Mouse (Mus musculus) heart, embryonic 14.5 days (tissue): ENCODE results near the gene Pcna. TPM values are rescaled to one million over a fixed set of nuclear protein-coding genes. Genes with fewer than 3 reads are reported as not detected.

Experiments used
- ATAC-seq: fragments of 200-750 bp; cut with Nextera tagmentation; 2 replicates; pipeline ENCODE4 v1.8.0; 2017; ENCODE audit warnings: low read depth, moderate TSS enrichment; ENCODE audit not compliant: insufficient number of reproducible peaks, insufficient read depth, low FRiP score
- H3K27ac ChIP-seq, 2 experiments: fragments of 200-500 bp in 1 of 2; fragments of 300-500 bp in 1 of 2; sonication (generic) in 1 of 2; replicated peaks in 1 of 2; 2 replicates each; pipeline ENCODE4 v1.5.1; 2012 to 2014; ENCODE audit warnings: low read depth in 2 of 2, low read length in 2 of 2, control low read depth in 1 of 2, mild to moderate bottlenecking in 1 of 2, mixed read lengths in 1 of 2; ENCODE audit not compliant: control insufficient read depth in 1 of 2, insufficient read depth in 1 of 2
- H3K27me3 ChIP-seq: fragments of 300-500 bp; sonication (generic); 2 replicates; pipeline ENCODE4 v1.6.1; 2014; ENCODE audit warnings: mild to moderate bottlenecking, low read length, control low read depth; ENCODE audit not compliant: control insufficient read depth, insufficient read depth
- H3K36me3 ChIP-seq: fragments of 300-500 bp; sonication (generic); 2 replicates; pipeline ENCODE4 v1.6.1; 2014; ENCODE audit warnings: mild to moderate bottlenecking, control low read depth, low read length, mixed read lengths; ENCODE audit not compliant: control insufficient read depth, insufficient read depth
- H3K4me1 ChIP-seq, 2 experiments: fragments of 200-500 bp in 1 of 2; fragments of 300-500 bp in 1 of 2; sonication (generic) in 1 of 2; 2 replicates each; pipeline ENCODE4 v1.6.1; 2012 to 2014; ENCODE audit warnings: low read length in 2 of 2, control low read depth in 1 of 2, mixed read lengths in 1 of 2; ENCODE audit not compliant: control insufficient read depth in 2 of 2, insufficient read depth in 2 of 2
- H3K4me2 ChIP-seq: fragments of 300-500 bp; sonication (generic); 2 replicates; pipeline ENCODE4 v1.6.1; 2014; ENCODE audit warnings: mild to moderate bottlenecking, low read length
- H3K4me3 ChIP-seq, 2 experiments: fragments of 200-500 bp in 1 of 2; fragments of 300-500 bp in 1 of 2; sonication (generic) in 1 of 2; 2 replicates each; pipeline ENCODE4 v1.5.1; 2012 to 2014; ENCODE audit warnings: low read length in 2 of 2, mild to moderate bottlenecking in 2 of 2, control low read depth in 1 of 2, low read depth in 1 of 2, moderate library complexity in 1 of 2; ENCODE audit not compliant: control insufficient read depth in 1 of 2, insufficient read depth in 1 of 2
- H3K9ac ChIP-seq: fragments of 300-500 bp; sonication (generic); 2 replicates; pipeline ENCODE4 v1.6.1; 2014; ENCODE audit warnings: mild to moderate bottlenecking, low read length
- H3K9me3 ChIP-seq: fragments of 300-500 bp; sonication (generic); 2 replicates; pipeline ENCODE4 v1.6.1; 2016; ENCODE audit warnings: low read length, control low read depth; ENCODE audit not compliant: control insufficient read depth
- WGBS: fragments of 180-500 bp; shearing (Covaris S2); extraction: QIAGEN DNeasy Blood & Tissue Kit; methylation state at CpG from one replicate; pipeline ENCODE4 v1.1.7; 2014; 5-methylcytosine and 5-hydroxymethylcytosine counted together
- polyA plus RNA-seq: library from polyadenylated mRNA; unstranded; fragments of >200 nt; fragmentation: Nextera tagmentation; extraction: Ambion mirVana; gene quantifications from 2 replicates; pipeline ENCODE4 v1.2.1, GENCODE M21; 2014

Pcna gene
- polyA plus RNA-seq, 1 experiment from 2014 or later, result 162 TPM

DNA sequence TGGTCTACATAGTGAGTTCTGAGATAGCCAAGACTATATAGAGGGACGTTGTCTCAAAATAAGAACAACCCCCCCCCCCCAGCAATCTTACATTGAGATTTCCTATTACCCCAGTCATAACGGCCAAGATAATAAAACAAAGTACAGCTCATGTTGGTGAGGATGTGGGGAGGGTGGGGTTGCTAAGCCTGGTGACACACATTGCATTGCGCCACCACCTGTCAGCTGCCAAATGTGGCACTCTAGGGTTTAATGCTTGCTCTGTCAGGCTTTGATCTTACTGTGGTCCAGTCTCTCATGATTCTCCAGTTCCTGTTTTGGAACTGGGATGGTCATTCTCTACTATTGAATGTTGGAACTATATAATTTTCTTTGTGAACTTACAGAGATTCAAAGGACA lies 49.3 kb downstream of the Pcna start:
- 66% methylated on average over 3 of the region's 3 CpGs for WGBS
- ATAC-seq, result no peak
- no peak overlapping the region for H3K27ac ChIP-seq

DNA sequence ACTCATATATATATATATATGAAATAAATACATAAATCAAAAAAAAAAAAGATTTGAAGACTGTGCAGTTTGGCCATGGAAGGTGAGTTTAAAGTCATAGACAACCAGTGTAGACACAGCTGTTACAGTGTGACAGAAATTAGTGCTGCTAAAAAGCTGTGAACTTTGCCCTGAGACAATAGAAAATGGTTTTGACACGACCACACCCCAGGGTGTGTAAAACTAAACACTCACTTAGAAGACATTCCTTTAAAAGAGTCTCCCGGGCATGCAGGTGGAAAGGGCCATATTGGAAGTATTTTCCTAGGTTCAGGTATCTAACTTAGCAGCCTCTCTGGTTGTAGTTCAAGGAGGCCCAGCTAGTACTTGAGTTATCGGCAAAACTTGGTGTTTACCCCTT lies 49.9 kb downstream of the Pcna start:
- ATAC-seq, result no peak
- WGBS, result 71% methylated on average over 3 of the region's 3 CpGs
- Histone ChIP-seq H3K9ac (no peak overlapping the region), H3K4me2 (no peak overlapping the region), H3K4me3 (no peak overlapping the region), H3K27me3 (no peaks in the 10 kb centered on the region), H3K4me1 (no peaks in the 10 kb centered on the region), H3K27ac (no peak overlapping the region), H3K36me3 (no peaks in the 10 kb centered on the region), H3K9me3 (no peaks in the 10 kb centered on the region)

More for the DNA sequence above, 49.3 kb downstream of the Pcna start:
- no peak overlapping the region for H3K9ac ChIP-seq
- H3K36me3 ChIP-seq, result no peaks in the 10 kb centered on the region
- no peak overlapping the region for H3K4me3 ChIP-seq
- no peaks in the 10 kb centered on the region for H3K9me3 ChIP-seq
- no peaks in the 10 kb centered on the region for H3K27me3 ChIP-seq
- no peak overlapping the region for H3K4me2 ChIP-seq
- H3K4me1 ChIP-seq, result no peaks in the 10 kb centered on the region

Other genes with a start within 250 kb of the Pcna start
- 10.2 and 10.9 TPM in 2 replicates for gene Rassf2, start 223.1 kb downstream of the Pcna start, polyA plus RNA-seq
- gene Slc23a2, start 108.2 kb downstream of the Pcna start, polyA plus RNA-seq, result 10.9 and 12.5 TPM in 2 replicates
- gene Tmem230, start 5.5 kb downstream of the Pcna start, polyA plus RNA-seq, result 39.4 and 46.7 TPM in 2 replicates
- 16.1 and 21.3 TPM in 2 replicates for gene Cds2, start 9.8 kb upstream of the Pcna start, polyA plus RNA-seq
- 1.00 and 1.0 TPM in 2 replicates for gene Prokr2, start 132.1 kb upstream of the Pcna start, polyA plus RNA-seq